Mouse (Mus musculus): ENCODE results near the gene Pank1.

Gene Pank1

DNA sequence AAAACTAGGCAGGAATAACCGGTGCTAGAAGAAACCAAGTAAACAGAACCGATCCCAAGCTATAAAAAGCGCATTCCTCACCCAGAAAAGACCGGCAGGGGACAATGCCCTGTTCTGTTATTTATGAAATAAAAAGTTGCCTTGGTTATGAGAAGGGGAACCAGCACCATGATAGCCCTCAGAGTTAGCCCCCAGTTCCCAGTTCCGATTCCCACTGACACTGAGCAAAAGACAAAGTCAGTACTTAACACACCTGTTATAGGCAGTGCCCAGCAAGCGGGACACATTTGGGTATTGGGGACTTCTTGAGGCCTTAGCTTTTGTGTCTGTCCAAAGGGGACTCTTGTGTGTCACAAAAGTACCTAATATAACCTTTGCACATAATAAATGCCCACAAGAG, 369 bp upstream of the Pank1 start:
- no peak for DNase-seq (ENCODE audit: low spot score)

DNA sequence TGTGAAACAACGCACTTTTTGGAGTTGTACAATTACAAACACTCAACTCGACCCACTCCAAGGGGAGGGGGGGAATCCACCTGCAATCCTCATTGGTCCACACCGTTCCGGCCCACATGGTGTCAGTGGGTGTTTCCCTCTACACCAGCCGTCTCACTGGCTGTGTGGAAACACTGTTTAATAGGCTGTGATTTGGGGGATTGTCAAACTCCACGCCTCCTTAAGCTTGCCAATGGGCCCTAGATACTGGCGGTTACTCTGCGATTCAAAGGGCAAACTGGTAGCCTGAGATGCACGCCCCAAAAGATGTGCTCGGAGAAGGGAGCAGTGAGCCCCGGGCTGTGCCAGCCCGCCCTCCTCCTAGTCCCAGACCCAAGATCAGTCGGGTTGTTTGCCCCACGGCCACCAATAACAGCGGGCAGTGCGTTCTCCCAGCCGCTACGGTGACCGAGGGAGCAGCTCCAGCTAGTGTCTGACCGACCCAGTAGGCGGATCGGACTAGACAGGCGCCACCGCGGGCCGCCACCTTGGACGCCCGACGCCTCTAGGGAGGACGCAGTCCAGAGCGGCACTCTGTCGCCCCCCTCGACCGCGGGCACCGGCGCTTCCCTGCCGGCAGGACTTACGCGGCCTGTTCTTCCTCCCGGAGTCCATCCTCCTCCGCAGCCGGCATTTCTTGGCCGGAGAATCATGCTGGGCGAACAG, 1.2 kb downstream of the Pank1 start:
- peak; percentile 88 for DNase-seq (ENCODE audit: low spot score)

- no peak for DNase-seq (ENCODE audit: low spot score)
Observed at GRCm38 (mm10) chr19:34876676-34877075, 2.6 kb downstream of the Pank1 start.

DNA sequence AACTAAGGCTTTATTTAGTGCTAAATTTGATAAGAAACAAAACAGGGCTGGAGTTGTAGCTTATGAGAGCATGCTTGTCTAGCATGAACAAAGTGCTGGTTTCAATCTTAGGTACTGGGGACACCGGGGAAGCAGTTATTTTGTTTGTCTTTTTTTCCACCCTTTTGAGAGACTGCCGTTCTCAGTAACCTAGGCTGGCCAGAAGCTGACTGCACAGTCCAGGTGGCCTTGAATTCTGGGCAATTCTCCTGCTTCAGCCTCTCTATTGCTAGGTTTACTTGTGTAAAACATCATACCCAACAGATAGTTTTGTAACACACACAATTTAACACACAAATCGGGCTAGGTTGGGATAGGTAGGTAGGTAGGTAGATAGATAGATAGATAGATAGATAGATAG, 9.9 kb downstream of the Pank1 start:
- no peak for DNase-seq (ENCODE audit: low spot score)

DNA sequence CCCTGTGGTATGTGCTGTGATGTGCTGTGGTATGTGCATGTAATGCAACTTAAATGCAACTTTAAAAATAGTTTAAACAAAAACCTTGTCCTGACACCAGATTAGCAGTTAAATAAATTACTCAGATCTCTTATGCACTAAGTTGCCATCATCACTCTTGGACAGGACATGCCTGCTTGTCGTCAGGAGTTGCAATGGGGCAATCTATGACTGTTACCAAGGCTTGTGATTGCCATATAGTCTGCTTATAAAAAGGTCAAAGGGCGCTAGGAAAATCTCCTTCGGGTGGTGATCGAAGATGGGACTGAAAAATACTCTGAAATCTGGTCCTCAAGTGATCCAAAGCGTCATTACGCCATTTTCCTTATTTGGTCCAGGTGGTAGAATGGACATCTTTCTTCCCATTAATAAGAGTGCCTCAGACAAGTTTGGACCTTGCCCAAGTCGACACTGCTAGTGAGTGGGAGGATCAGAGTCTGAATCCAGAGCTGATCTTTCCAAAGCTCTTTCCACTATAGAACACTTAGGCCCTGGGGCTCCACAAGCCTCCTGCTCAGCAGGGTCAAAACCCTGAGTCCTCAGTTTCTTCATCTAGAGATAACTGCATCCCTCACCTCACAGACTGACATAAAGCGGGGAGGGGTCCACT, 11.0 kb downstream of the Pank1 start:
- DNase-seq (ENCODE audit: low spot score), result no peak

- no peak for DNase-seq (ENCODE audit: low spot score)
Observed at GRCm38 (mm10) chr19:34863737-34864136, 15.5 kb downstream of the Pank1 start.

DNA sequence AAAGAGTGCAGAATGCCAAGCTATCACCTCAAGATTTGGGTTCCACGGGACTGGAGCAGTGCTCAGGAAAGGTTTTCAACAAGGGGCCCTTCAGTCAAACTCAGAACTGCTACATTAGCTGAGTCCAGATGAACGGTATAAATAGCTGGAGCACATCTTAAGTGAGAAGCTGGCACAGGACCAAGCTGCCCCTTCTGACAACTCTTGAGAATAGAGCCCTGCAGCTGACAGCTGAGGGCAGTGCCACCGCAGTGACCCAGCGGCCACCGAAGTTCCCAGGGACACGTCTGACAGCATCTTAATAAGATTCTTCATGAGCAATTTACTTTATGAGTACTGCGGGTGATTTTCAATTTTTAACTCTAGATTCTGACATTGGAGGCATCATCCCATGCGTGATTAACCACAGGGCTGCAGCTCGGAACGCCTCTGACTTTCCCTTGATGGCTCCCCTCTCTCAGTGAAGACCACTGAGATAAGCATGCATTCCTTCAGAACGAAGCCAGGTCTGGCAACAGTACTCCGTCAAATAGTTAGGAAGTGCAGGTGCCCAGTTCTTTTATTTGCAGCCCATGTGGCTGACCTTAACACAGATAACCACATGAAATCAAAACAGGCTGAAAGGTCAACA, 23.1 kb downstream of the Pank1 start:
- DNase-seq (ENCODE audit: low spot score), result peak; percentile 17

- DNase-seq (ENCODE audit: low spot score), result no peak
Observed at GRCm38 (mm10) chr19:34851161-34851560, 28.1 kb downstream of the Pank1 start.

GRCm38 (mm10) chr19:34849426-34849825, 29.8 kb downstream of the Pank1 start:
- no peak for DNase-seq (ENCODE audit: low spot score)

DNA sequence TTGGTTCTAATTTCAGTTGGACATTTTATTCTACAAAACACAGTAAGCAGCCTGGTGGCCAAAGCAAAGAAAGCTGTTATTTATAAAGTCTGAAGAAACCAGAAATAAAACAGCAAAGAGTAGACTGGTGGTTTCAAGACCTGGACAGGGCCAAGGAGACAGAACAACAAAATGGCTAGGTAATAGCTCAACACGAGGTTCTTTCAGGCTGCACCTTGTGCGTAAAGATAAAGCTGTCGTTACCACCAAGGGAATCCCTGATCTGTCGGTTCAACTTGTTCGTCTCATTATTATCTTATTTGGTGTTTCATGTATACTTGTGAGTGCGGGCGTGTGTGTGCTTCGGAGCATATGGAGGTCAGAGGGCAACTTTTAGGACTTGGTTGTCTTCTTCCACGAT, 31.1 kb downstream of the Pank1 start:
- no peak for DNase-seq (ENCODE audit: low spot score)

DNA sequence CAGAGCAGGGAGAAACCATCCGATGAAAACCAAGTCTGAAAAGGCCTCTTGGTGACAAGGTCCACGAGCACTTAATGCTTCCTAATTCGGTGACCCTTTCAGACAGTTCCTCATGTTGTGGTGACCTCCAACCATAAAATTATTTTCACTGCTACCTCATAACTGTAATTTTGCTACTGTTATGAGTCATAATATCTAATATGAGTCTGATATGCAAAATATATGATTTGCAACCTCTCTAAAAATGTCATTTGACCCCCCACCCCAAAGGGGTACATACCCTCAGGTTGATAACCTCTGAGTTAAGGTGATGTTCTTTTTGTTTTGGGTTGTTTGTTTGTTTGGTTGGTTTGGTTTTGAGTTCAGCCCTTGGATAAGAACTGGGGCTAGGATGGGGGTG, 32.2 kb downstream of the Pank1 start:
- DNase-seq (ENCODE audit: low spot score), result no peak

DNA sequence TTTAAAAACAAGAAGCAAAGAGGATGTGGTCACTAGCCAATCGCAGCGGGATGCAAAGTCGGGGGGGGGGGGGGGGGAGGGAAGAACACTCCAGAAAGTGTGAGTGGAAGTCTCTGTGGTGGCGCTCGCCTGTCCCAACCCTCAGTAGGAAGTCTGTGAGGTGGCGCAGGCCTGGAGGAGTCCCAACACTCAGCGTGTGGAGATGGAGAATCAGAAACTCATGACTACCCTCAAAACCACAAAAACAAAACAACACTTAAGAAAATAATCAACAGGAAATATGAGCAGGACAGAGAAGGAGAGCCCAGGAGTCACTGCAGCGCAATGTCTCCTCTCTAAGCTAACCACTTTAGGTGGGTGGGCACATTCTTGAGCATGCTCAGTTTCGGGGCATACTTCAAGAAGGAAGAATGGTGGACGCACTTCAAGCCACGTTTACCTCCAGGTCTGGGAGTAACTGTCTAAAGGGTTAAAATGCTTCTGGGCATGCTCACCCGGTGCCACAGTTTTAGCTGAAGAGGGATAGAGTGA, 32.7 kb downstream of the Pank1 start:
- no peak for DNase-seq (ENCODE audit: low spot score)

GRCm38 (mm10) chr19:34846005-34846404, 33.2 kb downstream of the Pank1 start:
- no peak for DNase-seq (ENCODE audit: low spot score)

DNA sequence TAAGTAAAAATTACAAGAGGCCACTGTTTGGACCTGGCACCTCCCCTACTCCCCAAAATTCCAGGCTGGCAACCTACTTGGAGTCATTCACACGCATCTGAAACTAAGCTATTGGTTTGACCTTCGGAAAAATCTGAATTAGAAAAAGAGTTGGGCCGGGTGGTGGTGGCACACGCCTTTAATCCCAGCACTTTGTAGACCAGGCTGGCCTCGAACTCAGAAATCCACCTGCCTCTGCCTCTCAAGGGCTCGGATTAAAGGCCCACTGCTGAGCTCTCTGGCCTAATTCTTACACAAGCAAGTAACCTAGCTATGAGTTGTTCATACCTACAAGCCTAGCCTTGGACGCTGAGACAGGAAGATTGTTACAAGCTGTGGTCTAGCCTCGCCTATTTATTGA, 33.9 kb downstream of the Pank1 start:
- no peak for DNase-seq (ENCODE audit: low spot score)

DNA sequence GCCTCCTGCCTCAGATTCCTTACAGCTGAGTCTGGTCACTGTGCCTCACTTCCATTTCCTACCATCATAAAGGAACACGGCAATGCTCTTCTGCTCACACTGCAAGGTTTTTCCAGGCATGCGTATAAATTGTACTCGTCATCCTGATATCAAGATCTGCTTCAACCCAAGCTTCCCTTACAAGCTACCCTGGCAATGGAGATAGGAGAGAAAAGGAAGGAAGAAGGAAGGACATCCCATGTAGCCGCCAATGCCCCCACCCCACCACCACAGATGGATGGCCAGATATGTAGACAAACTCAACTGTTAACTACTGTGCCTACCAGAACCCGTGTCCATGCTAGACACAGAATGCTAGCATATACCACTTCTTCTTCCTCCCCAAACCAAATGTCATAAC, 34.5 kb downstream of the Pank1 start:
- DNase-seq (ENCODE audit: low spot score), result no peak

- no peak for DNase-seq (ENCODE audit: low spot score)
Observed at GRCm38 (mm10) chr19:34844047-34844446, 35.2 kb downstream of the Pank1 start.

GRCm38 (mm10) chr19:34841719-34842506, 37.3 kb downstream of the Pank1 start:
- no peak for DNase-seq (ENCODE audit: low spot score)

- no peak for DNase-seq (ENCODE audit: low spot score)
Observed at GRCm38 (mm10) chr19:34838624-34839023, 40.6 kb downstream of the Pank1 start.

- DNase-seq (ENCODE audit: low spot score), result no peak
Observed at GRCm38 (mm10) chr19:34831702-34832101, 47.6 kb downstream of the Pank1 start.

GRCm38 (mm10) chr19:34827916-34828635, 51.2 kb downstream of the Pank1 start:
- no peak for DNase-seq (ENCODE audit: low spot score)

DNA sequence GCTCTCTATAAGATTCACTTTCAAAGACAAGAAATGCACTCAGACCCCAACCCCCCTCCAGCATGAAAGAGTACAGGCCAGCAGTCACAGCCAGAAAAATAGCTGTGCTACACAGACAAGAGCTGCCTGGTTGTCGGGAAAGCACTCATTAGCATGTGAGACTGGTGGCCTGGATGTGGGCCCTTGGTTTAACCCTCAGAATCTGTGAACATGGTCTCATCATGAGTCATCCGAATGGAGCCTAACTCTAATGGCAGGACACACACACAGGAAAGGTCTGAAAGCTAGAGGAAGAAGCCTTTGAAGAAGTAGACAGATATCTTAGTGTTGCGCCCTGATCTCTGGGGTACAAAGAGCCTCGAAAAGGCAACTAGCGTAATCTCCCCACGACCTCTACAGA, 51.8 kb downstream of the Pank1 start:
- no peak for DNase-seq (ENCODE audit: low spot score)

Measured in urinary bladder, postnatal 14 days (tissue).